Mouse (Mus musculus): ENCODE results near the gene Rere. TPM values are rescaled to one million over a fixed set of nuclear protein-coding genes. Genes with fewer than 3 reads are reported as not detected.

Gene Rere
- total and polyA plus RNA-seq, 2 experiments from 2014 or later, result 18.9 to 31.3 TPM

DNA sequence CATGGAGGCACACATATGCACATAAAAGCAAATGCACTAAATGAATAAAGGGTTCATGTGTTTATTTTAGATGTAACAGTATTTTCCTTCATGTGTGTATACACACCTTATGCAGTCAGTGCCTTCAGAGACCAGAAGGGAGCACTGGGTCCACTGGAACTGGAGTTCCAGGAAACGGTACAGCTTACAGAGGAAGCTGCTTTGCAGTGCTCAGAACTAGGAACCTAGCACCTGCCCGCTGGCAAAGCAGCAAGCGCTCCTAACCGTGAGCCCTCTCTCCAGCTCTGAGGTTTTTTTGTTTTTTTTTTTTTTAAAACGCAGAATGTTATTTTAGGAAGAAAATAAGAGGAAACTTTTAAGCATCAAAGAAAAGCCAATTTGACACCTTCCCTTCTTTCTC is 124.3 kb downstream of the Rere start:
- H3K9ac ChIP-seq, result no peak overlapping the region
- no peak for TF ChIP-seq CTCF (IDR thresholded peaks at IDR 0.05; ENCODE audit: low read depth)
- no peak overlapping the region for H3K4me3 ChIP-seq (ENCODE audit: low read depth, low read length)
- H3K4me2 ChIP-seq (ENCODE audit: low read depth), result no peak overlapping the region
- DNase-seq (no peak), ATAC-seq (no peak)
- H3K36me3 ChIP-seq (ENCODE audit: insufficient read depth), result no peaks in the 10 kb centered on the region; the same call in 1 of the 2 replicates
- WGBS, result 67% methylated on average over 5 of the region's 5 CpGs
- H3K4me1 ChIP-seq (ENCODE audit: insufficient read depth), result peaks cover 15% of the 10 kb centered on the region
- no peaks in the 10 kb centered on the region for H3K27me3 ChIP-seq (ENCODE audit: insufficient read depth, low read length)
- H3K27ac ChIP-seq (ENCODE audit: low read depth, low read length), result no peak overlapping the region
- H3K9me3 ChIP-seq (ENCODE audit: low read length), result no peaks in the 10 kb centered on the region

GRCm38 (mm10) chr4:150406320-150406719 is 124.9 kb downstream of the Rere start:
- Histone ChIP-seq H3K9me3 (ENCODE audit: low read length) (no peaks in the 10 kb centered on the region), H3K4me1 (ENCODE audit: insufficient read depth) (peaks cover 15% of the 10 kb centered on the region), H3K27me3 (ENCODE audit: insufficient read depth, low read length) (no peaks in the 10 kb centered on the region), H3K4me3 (ENCODE audit: low read depth, low read length) (no peak overlapping the region), H3K27ac (ENCODE audit: low read depth, low read length) (no peak overlapping the region), H3K36me3 (ENCODE audit: insufficient read depth) (no peaks in the 10 kb centered on the region; the same call in 1 of the 2 replicates), H3K9ac (no peak overlapping the region), H3K4me2 (ENCODE audit: low read depth) (no peak overlapping the region)
- DNase-seq, result no peak
- ATAC-seq, result no peak
- WGBS, result 63% methylated on average over 21 of the region's 21 CpGs
- TF ChIP-seq CTCF (IDR thresholded peaks at IDR 0.05; ENCODE audit: low read depth), result no peak

- WGBS, result 87% methylated on average over 6 of the region's 6 CpGs
- DNase-seq, result no peak
- ATAC-seq, result no peak
- TF ChIP-seq CTCF (IDR thresholded peaks at IDR 0.05; ENCODE audit: low read depth), result no peak
- no peak overlapping the region for H3K9ac ChIP-seq
- H3K27ac ChIP-seq (ENCODE audit: low read depth, low read length), result no peak overlapping the region
- no peaks in the 10 kb centered on the region; the same call in 1 of the 2 replicates for H3K36me3 ChIP-seq (ENCODE audit: insufficient read depth)
- H3K9me3 ChIP-seq (ENCODE audit: low read length), result no peaks in the 10 kb centered on the region
- H3K4me2 ChIP-seq (ENCODE audit: low read depth), result no peak overlapping the region
- peaks cover 14% of the 10 kb centered on the region for H3K4me1 ChIP-seq (ENCODE audit: insufficient read depth)
- H3K27me3 ChIP-seq (ENCODE audit: insufficient read depth, low read length), result no peaks in the 10 kb centered on the region
- no peak overlapping the region for H3K4me3 ChIP-seq (ENCODE audit: low read depth, low read length)
Measured at GRCm38 (mm10) chr4:150406821-150407220, 125.4 kb downstream of the Rere start.

- H3K36me3 ChIP-seq (ENCODE audit: insufficient read depth), result no peaks in the 10 kb centered on the region
- H3K4me3 ChIP-seq (ENCODE audit: low read depth, low read length), result no peak overlapping the region
- H3K9me3 ChIP-seq (ENCODE audit: low read length), result no peaks in the 10 kb centered on the region
- DNase-seq, result no peak
- H3K27me3 ChIP-seq (ENCODE audit: insufficient read depth, low read length), result no peaks in the 10 kb centered on the region
- TF ChIP-seq CTCF (IDR thresholded peaks at IDR 0.05; ENCODE audit: low read depth), result no peak
- no peak overlapping the region for H3K27ac ChIP-seq (ENCODE audit: low read depth, low read length)
- H3K4me1 ChIP-seq (ENCODE audit: insufficient read depth), result 0 out of 2 replicates have a peak, but pooled peaks cover 2% of the 10 kb centered on the region
- 82% methylated on average over 5 of the region's 5 CpGs for WGBS
- ATAC-seq, result no peak
- H3K9ac ChIP-seq, result no peak overlapping the region
- no peak overlapping the region for H3K4me2 ChIP-seq (ENCODE audit: low read depth)
Measured at GRCm38 (mm10) chr4:150414296-150414695, 132.8 kb downstream of the Rere start.

DNA sequence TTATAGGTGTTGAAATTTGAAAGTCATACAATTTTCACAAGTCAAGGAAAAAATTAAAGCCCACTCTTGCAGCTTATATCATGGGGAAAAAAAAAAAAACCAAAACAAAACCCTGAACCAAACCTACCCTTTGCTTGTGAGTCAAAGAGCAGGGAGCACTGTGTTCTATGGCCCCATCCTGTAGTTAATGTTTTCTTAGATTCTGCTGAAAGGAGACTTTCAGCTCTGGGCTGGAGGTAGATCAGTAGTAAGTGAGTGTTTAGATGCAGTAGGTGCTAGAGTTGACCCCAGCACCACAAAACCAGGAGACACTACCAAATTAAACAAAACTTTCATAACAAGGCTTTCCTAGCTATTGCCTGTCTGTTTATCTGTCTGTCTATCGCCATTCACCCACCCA is 133.3 kb downstream of the Rere start:
- Histone ChIP-seq H3K9ac (no peak overlapping the region), H3K36me3 (ENCODE audit: insufficient read depth) (no peaks in the 10 kb centered on the region)
- ATAC-seq, result no peak

GRCm38 (mm10) chr4:150415227-150415969 is 134.0 kb downstream of the Rere start:
- Histone ChIP-seq H3K27me3 (ENCODE audit: insufficient read depth, low read length) (no peaks in the 10 kb centered on the region), H3K4me3 (ENCODE audit: low read depth, low read length) (no peak overlapping the region), H3K4me2 (ENCODE audit: low read depth) (no peak overlapping the region), H3K4me1 (ENCODE audit: insufficient read depth) (0 out of 2 replicates have a peak, but pooled peaks cover 2% of the 10 kb centered on the region), H3K36me3 (ENCODE audit: insufficient read depth) (no peaks in the 10 kb centered on the region), H3K27ac (ENCODE audit: low read depth, low read length) (no peak overlapping the region), H3K9ac (no peak overlapping the region), H3K9me3 (ENCODE audit: low read length) (no peaks in the 10 kb centered on the region)
- no peak for TF ChIP-seq CTCF (IDR thresholded peaks at IDR 0.05; ENCODE audit: low read depth)
- WGBS, result 39% methylated on average over 10 of the region's 10 CpGs
- ATAC-seq (no peak), DNase-seq (no peak)

More for the DNA sequence above, 133.3 kb downstream of the Rere start:
- Histone ChIP-seq H3K27me3 (ENCODE audit: insufficient read depth, low read length) (no peaks in the 10 kb centered on the region), H3K27ac (ENCODE audit: low read depth, low read length) (no peak overlapping the region), H3K9me3 (ENCODE audit: low read length) (no peaks in the 10 kb centered on the region), H3K4me2 (ENCODE audit: low read depth) (no peak overlapping the region), H3K4me3 (ENCODE audit: low read depth, low read length) (no peak overlapping the region), H3K4me1 (ENCODE audit: insufficient read depth) (0 out of 2 replicates have a peak, but pooled peaks cover 2% of the 10 kb centered on the region)
- DNase-seq, result no peak
- no peak for TF ChIP-seq CTCF (IDR thresholded peaks at IDR 0.05; ENCODE audit: low read depth)
- WGBS, result 97% methylated on average over 1 of the region's 1 CpGs

GRCm38 (mm10) chr4:150420576-150421263 is 139.3 kb downstream of the Rere start:
- H3K9ac ChIP-seq, result no peak overlapping the region
- no peak overlapping the region for H3K4me3 ChIP-seq (ENCODE audit: low read depth, low read length)
- no peaks in the 10 kb centered on the region for H3K36me3 ChIP-seq (ENCODE audit: insufficient read depth)
- no peak for DNase-seq
- no peak overlapping the region for H3K27ac ChIP-seq (ENCODE audit: low read depth, low read length)
- no peak for ATAC-seq
- no peak for TF ChIP-seq CTCF (IDR thresholded peaks at IDR 0.05; ENCODE audit: low read depth)
- no peak overlapping the region for H3K4me2 ChIP-seq (ENCODE audit: low read depth)
- no peaks in the 10 kb centered on the region for H3K9me3 ChIP-seq (ENCODE audit: low read length)
- no peaks in the 10 kb centered on the region for H3K4me1 ChIP-seq (ENCODE audit: insufficient read depth)
- 67% methylated on average over 10 of the region's 10 CpGs for WGBS
- no peaks in the 10 kb centered on the region for H3K27me3 ChIP-seq (ENCODE audit: insufficient read depth, low read length)
